Mouse (Mus musculus) lung, postnatal 0 days (tissue): Measurements from ENCODE around the gene Tulp2.

Experiments
- CTCF ChIP-seq: IDR thresholded peaks from 2 replicates; pipeline ENCODE4 v1.5.1; 2016; ENCODE audit warnings: antibody characterized with exemption, mild to moderate bottlenecking
- EP300 ChIP-seq: IDR thresholded peaks from 2 replicates; pipeline ENCODE4 v1.6.1; 2016; ENCODE audit warnings: antibody characterized with exemption, mild to moderate bottlenecking, control low read depth

DNA sequence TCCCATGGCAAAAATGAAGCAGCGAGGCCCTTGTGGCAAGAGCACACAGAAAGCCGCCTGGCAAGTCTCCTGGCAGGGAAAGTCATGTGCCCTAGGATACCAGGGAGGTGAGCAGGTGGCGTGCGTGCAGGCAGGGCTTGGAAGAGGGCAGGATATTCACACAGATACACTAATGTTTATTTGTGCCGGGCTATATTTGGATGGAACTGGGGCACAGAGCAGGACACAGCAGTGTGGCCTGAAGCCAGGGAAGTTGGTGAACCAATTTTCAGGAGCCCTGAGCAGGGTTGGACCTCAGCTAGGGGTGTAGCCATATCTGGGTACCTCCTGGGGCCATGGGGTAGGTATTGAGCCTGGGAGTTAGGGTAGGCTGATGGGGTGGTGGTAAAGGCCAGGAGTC is 11.3 kb downstream of the Tulp2 start:
- TF ChIP-seq CTCF (no peak), EP300 (no peak)
